Mouse (Mus musculus): ENCODE data around the gene Stx1a.

The Stx1a gene

DNA sequence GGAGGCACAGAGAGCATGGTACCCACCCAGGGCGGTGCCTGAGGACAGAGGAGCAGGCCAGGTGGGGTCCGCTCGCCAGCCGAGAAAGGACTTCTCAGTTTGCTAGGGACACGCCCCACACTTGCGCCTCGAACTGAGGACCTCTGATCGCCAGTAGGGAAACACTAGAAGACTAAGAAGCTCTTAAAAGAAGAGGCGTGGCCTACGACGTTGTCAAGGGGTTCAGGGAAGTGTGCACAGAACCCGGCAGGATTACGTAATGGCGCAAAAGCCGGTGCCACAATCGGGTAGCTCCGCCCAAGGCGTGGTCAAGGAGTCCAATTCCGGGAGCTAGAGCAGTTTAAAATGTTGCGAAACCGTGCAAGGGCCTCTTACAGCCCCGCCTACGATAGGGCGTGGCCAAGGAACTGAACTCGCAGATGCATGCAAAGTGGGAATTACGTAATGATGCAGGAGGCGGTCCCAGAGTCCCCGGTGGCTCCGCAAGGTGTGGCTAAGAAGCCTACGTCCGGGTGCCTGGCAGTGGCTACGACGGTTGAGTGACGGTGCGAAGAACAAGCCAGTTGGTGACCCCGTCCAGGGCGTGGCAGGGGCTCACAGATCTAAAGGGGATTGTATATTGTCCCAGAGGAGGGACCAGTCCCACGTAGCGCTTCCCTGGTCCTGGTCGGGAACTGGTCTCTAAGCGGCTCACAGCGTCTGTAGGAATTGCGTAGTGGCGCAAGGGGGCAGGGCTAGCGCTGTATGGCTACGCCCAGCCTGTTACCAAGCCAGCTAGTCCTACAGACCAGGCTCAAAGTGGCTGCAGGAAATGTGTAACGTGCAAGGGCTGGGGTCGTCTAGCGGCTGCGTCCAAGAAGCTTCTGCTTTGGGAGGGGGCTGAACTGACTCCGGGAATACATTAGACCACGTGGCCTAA is 14.4 kb upstream of the Stx1a start, which contains the start of gene Abhd11:
Abhd11 (plus strand) TSS at position 482 of the 919 bp plus-strand sequence.
- DNase-seq: peak; percentile 100

DNA sequence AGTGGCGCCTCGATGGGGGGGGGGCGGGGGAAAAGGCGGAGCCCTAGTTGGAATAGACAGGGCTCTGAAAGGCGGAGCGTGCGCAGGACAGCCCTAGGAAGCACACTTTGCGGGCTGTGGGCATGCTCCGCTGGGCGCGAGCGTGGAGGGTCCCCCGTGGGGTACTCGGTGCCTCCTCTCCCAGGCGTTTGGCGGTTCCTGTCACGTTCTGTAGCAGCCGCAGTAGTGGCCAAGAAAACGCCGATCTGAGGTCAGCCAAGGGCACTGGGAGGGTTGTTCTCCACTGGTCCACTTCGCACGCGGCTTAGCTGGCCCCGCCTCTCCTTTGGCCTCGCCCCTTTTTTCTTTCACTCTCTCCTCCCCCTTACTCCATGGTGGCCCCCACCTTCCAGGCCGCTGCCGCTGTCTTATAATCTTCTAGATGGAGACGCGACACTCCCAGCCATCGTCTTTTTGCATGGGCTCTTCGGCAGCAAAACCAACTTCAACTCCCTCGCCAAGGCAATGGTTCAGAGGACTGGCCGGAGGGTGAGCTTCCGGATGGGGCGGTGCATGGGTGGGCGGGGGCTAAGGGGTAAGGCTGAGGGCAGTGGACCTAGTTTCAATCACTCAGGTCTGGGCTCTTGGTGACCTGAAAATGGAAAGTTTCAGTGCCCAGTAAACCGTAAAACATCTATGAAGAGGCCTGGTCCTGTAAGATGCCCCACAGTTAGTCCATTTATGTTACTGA is 13.5 kb upstream of the Stx1a start:
- peak; percentile 91 to 93 for DNase-seq

DNA sequence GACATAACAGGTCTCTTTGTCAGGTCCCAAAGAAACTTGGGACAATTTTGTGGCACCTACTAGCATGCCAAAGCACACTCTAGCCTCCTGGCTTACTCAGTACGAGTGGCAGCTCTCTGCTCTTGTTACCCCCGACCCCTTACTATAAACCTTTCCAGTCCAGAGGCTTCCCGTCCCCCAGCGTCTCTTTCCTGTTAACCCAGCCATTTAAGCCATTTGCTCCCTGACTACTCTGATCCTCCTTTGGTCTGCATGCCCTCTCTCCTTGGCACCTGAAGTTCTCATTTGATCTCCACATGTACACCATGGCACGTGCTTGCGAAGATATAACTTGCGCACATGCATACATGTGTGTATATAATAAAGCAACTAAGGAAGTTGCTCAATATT is 13.0 kb upstream of the Stx1a start:
- DNase-seq: no peak

DNA sequence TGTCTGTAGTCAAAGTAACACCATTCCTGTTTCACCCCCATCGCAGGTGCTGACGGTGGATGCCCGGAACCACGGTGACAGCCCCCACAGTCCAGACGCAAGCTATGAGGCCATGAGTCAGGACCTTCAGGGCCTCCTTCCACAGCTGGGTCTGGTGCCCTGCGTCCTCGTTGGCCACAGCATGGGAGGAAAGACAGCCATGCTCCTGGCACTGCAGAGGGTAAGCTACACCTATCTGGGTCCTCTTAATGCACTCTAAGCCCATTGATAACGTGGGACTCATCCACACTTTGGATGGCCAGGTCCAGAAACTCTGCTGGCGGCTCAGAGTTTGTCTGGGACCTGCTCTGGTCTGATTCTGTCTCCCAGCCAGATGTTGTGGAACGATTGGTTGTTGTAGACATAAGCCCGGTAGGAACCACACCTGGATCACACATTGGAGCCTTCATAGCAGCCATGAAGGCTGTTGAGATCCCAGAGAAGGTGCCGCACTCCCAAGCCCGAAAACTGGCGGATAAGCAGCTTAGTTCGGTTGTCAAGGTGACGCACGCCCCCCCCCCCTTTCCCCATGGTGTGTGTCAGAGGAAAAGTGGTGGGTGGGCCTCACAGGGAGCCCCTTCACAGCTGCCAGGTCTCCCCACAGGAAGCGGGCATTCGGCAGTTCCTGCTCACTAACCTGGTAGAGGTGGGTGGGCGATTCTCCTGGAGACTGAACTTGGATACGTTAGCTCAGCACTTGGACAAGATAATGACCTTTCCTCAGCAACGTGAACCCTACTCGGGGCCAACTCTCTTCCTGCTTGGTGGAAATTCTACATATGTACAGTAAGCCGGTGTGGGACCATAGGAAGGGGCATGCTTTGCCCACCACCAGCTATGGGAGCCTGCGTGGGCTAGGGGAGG is 12.2 kb upstream of the Stx1a start:
- no peak for DNase-seq

DNA sequence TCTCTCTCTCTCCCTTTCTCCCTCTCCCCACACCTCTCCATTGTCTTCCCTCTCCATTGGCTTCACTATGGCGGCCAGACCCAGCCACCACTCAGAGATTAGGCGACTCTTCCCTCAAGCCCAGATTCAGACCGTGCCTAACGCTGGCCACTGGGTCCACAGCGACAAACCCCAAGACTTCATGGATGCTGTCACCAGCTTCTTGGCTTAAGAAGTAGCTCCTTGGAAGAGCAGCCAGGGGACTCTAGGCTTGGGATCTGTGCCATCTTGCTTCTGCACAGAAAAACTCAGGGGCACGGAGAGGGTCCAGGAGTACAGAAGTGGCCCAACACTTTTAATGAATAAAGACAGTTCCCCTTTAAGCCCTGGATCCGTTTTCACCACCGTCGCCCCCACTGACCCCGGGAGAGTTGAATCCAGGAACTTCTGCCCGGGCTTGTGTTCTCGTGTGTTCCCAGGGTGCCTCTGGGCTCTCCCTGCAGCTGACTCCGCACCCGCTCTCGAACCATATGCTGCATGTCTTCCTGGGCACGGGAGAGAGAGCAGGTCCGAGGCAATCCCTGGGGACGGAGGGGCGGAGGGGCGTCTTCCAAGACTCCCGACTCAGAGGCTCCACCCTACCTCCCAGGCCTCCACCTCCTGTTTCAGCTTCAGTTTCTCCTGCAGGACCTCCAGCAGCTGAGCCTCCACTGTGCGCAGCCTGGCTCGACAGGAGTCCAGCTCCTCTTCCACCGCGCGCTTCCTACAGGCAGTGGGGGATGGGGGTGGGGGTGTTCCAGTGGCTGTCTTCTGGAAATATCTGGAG is 11.3 kb upstream of the Stx1a start:
- DNase-seq: no peak

DNA sequence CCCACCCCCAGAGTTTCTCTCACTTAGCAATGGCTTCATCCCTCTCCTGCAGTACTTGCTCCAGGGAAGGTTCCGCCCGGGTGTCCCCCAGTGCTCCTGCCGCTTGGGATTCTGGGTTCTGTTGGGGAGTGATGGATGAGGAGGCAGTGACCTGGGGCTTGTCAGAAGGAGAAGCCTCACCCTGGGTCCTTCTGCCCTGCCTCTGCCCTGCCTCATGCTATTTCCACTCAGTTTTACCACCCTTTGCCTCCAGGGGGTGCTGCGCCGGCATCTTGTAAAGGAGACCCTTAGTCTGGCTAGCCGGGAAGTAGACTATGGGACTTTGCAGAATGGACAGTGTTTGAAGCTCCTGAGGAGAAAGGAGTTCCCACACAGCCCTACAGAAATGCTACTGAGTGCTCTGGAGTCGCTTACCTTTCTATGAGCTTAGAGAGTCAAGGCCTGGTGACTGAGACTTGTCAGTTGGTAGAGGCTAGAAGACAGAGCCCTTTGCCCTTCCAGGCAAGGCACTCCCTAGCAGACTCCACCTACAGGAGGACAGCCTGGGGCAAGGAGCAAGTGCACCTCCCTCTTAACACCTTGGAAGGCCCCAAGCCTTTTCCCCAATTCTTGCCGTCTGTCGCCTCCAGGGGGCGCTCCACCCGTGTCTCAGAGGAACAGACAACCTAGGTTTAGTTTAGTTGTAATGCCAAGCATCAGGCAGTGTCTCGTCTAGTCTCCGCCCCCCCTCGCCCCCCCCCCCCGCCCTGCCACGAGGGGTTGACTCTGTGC is 10.4 kb upstream of the Stx1a start:
- DNase-seq: peak; percentile 87 to 94

DNA sequence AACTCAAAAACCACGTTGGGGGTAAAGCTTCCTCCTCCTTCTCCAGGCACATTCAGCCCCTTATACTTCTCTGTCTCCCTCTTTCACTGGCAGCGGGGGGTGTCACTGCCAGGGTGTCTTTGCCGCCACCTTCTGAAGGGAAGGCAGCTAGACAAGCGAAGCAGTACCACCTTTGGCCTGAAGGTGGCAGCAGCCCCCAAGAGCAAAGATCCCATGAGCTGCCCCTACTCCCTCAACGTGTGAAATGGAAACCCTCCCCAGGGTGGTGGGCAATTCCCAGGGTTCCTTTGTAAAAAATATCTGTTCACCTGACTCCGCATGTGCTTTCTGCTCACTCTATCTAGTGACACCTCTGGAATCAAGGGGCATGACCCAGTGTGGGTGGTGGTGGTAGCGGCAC is 7.8 kb upstream of the Stx1a start:
- peak; percentile 86 to 94 for DNase-seq

DNA sequence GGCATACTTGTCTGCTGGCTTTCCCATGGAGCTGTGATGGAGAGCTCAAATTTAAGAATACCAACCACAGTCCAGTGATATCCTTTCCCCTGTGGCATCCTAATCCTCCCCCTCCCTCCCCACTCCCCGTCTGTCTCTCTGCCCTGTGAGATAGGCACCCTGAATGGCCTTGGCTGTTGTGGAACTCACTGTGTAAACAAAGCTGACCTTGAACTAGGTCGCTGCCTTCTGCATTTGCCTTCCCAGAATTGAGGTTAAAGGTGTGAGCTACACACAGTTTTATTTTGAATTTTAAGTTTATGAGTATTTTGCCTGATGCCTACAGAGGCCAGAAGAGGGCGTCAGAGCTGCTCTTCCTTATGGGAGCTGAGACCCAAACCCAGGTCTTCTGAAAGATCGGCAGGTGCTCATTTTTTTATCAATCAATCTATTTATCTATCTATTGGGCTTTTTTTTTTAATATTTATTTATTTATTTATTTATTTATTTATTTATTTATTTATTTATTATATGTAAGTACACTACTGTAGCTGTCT is 7.0 kb upstream of the Stx1a start:
- peak; percentile 24 to 37 for DNase-seq

DNA sequence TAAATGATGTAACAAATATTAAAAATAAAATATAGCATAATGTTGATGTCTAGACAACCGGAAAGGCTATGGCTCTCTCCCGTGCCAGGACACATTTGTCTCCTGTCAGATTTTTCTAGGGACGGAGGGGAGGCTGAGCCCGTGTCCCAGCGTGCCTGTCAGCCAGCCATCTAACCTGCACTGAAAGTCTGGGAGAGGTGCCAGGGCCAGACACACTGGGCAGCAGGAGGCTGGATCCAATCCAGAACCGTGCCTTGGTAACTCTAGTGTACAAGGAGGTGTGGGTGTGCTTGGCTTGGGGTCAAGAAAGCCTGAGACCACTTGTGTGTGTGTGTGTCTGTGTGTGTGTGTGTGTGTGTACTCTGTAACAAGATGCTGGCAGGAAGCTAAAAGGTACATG is 1.5 kb upstream of the Stx1a start:
- peak; percentile 92 to 94 for DNase-seq

DNA sequence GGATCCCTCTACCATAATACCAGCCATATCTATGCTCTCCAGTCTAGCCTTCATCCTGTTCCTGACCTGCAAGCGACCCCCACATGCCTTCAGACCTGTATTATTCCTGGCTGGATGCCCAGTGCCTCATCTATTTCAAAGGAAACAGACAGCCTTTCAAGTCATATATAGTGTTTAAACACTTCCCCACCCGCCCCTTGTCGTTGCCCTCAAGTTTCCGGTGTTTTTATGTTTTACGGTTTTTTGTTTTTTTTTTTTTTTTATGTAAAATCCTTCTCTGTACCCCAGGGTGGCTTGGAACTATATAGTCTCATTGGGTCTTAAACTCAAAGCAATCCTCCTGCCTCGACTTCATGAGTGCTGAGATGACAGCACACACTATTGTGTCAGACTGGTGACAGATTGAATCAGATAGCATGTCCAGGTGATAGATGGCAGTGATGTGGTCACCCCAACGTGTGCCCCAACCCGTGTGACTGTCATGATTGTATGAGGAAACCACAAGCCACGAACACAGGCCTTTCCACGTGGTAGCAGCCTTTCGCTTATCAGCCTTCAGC is 1.5 kb downstream of the Stx1a start:
- DNase-seq: no peak

DNA sequence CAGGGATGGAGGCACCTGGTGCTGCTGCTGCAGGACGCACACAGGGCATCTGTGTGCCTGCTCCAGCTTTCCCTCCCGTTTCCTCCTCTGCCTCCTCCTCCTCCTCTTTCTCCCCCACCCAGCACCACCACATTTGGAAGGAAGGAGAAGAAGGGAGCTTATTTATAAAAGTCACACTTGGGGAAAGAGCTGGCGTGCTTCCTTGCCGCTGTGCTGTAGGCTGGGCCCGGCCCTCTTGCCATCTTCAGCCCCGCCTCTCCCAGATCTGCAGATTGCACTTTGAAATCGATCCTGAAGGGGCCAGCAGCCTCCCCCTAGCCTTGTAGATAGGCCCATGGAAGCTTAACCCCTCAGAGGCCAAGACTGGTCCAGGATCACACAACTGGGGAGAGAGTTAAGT is 2.6 kb downstream of the Stx1a start:
- no peak for DNase-seq

DNA sequence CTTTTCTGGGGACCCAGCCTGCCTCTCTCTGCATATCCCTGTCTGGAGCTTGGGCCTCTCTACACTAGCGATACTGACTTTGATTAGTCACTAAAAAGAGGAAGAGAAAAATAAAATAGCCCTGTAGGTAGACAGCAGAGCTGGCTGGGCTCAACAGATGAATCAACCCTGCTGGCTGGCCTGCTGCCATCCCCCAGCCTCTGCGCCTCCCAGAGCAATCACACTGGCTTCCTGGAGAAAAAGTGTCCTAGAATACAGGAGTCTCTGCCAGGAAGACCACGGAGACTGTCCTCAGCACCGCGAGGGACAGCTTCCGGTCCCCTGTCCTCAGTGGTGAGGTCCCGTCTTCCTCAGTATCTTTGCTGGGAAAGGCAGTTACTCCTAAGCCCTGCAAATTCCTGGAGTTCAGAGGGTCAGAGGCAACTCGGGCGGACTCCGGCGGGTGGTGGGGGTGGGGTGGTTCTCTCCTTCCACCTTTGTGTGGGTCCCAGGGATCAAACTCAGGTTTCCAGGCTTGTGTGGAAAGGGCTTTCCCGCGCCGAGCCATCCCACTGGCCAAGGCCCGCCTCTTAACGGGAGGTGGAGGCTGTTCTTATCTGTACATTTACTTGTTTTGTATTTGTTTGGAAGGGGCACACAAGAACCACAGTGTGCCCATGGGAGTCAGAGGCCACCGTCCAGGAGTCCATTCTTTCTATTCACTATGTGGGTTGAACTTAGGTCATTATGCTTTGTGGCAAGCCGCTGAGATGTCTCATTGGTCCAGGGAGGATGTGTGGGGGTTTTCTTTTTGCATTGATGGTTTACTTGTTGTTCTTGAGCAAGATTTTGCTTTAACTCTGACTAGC is 5.9 kb downstream of the Stx1a start:
- peak; percentile 51 to 75 for DNase-seq

DNA sequence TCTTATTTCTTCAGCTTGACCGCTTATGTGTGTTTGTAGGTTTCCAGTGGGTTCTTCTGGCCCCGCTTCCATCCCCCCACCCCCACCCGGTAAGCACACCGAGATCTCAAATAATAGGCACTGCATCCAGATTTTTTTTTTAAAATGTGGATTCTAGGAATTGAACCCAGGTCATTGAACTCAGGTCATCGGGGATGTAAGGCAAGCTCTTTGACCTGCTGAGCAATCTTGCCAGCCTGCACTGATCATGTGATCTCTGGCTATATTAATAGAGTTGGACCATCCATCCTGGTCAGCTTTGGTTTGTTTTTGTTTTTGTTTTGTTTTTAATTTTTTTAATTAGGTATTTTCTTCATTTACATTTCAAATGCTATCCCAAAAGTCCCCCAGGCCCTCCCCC is 9.3 kb downstream of the Stx1a start:
- peak in 1 of 2 experiments; percentile 20 for DNase-seq

DNA sequence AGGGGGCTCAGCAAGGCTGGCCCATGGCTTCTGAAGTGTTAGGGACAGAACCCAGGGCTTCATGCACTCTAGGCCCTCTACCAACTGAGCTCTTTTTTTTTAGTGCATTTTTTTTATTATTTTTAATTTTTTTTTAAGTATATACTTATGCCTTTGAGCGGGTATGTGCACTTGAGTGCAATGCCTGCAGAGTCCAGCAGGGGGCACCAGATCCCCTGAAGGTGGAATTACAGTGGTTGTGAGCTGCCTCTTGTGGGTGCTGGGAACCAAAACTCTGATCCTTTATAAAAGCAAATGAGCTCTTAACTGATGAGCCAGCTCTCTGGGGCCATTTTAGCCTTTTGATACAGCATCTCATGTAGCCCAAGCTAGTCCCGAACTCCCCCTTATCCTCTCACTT is 11.3 kb downstream of the Stx1a start:
- no peak for DNase-seq

DNA sequence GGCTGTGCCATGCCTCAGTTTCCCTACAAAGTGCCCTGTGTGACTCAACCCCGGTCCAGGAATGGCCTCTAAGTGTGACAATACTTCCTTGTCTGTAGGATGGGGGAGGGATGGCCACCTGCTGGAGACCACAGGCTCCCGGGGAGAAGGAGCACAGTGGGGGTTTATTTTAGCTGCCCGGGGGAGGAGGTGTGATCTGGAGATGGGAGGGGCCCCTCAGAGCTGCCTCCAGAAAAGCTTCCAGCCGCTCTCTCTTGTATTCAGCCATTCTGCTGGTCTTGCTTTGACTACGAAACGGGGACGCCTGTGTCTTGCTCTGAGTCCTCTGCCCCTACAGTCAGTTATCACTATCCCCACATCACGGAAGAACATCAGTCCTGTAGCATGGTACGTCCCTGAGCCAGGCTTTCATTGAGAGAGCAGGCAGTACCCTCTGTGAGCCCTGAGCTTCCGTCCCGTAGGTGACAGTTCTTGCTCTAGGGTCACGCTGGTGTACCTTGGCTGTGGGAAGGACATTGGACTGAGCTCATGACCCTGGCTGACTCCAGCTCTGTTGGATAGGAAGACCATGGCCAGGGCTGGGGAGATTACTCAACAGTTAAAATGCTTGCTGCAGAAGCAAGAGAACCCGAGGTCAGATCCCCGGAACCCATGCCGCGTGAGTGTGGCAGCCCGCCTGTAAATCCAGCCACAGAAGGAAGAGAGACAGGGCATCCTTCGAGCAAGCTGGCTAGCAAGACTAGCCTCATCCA is 12.5 kb downstream of the Stx1a start:
- DNase-seq: peak; percentile 65 to 68

DNA sequence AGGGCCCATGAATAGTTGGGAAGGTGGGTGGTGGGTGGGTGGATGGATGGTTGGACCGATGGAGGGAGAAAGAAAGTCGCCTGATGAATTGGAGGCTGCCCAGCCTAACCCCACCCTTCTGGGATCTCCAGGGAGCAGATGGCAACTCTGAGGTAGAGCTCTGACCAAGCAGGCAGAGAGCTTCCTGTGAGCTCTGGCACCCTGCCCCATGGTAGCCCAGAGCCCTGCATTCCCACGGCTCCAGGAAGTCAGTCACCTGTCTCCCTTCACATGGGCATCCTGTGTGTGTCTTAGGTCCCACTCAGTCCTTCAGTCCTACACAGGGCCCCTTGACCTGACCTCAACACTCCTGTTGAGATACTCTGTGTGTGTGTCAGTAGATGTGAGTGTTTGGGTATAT is 14.7 kb downstream of the Stx1a start:
- DNase-seq: no peak

DNA sequence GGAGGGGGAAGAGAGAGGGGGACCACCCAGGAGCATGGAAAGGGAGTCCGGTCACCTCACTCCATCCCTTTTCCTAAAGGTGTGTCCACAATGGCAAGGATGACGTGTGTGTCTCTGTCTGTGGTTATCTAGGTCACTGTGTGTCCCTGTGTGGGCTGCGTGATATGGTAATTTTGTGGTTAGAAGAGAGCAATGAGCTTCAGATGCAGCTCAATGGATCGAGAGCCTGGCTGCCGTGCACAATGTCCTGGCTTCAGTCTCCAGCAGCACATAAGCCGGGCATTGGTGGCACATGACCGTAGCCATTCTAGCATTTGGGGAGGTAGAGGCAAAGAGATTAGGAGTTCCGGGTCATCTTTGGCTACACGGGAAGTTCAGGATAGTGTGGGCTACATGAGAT is 16.3 kb downstream of the Stx1a start:
- DNase-seq: no peak

DNA sequence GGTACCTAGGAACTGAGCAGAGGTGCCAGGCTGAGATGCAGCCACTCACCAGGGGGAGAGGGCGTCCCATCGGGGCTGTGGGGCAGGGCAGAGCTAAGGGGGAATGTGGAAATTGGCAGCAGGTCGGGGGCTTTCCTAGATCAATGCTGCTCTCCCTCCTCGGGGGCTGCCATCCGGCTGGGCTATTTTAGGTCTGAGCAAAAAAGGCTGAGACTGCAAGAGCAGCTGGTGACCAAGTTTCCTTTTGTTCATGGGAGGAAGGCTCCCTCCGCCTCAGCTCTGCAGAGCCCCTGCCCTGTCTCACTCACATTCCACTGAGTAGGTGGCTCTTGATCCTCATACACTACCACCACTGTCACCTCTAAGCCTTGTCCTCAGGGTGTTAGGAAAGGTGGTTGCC is 16.8 kb downstream of the Stx1a start:
- DNase-seq: no peak

DNA sequence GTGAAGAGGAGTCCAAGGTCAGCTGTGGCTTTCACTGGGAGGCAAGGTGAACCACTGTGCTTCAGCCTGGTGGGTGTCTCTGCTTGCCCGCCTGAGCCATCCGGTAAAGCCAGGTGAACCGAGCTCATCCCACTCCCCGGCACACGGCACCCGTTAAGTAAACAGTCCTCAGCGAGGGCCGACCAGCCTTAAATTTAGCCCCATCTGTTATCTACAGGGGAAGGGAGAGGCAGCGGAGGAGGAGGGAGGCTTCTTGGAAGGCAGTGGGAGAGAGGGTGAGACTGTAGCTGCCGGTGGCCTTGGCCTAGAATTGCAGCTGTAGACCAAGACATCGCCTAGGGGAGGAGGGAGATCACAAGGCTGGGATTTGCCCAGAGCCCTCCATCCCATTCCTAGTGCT is 17.5 kb downstream of the Stx1a start:
- DNase-seq: no peak

All from kidney, postnatal 36 days (tissue).